Mouse (Mus musculus) brain, embryonic 14.5 days (tissue): ENCODE results near the gene Svbp.

Experiments
- CTCF ChIP-seq: fragments of 200-500 bp; IDR thresholded peaks from 2 replicates; pipeline ENCODE4 v1.5.1; 2012; ENCODE audit warnings: inconsistent platforms, mild to moderate bottlenecking, moderate library complexity, borderline replicate concordance; ENCODE audit not compliant: insufficient read depth, insufficient read length; ENCODE audit errors: extremely low read depth
- POLR2A ChIP-seq: fragments of 200-500 bp; IDR thresholded peaks from 2 replicates; pipeline ENCODE4 v1.6.1; 2012; ENCODE audit warnings: mild to moderate bottlenecking, inconsistent platforms, borderline replicate concordance; ENCODE audit not compliant: poor library complexity, insufficient read depth, insufficient read length, severe bottlenecking; ENCODE audit errors: extremely low read depth

- TF ChIP-seq POLR2A (no peak), CTCF (no peak)
These were observed 53.4 kb downstream of the Svbp start for GRCm38 (mm10) chr4:119248407-119248965.
